Mouse (Mus musculus) retina, postnatal 1 day (tissue): ENCODE results near the gene Fer.

Experiments used
- DNase-seq: peaks from one replicate; pipeline ENCODE4 v3.0.0-alpha.2; 2012

Fer gene

DNA sequence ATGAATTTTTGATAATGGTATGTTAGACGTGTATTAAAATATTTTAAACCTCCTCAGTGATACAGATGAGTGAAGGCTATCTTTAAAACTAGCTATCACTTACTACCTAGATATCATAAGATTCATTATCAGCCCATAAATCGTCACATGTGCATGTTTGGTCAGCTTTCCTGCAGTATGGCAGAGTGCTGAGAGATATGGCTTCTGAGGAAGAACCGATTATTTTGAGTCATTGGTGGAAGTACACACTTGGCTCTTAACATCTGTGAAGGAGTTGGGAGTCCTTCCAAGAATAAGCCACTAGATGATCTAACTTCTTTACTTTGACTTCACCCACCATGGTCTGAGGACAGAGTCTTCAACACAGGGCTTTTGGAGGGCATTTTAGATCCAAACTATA lies 117.3 kb downstream of the Fer start:
- DNase-seq = no peak

- DNase-seq = no peak
Measured at GRCm38 (mm10) chr17:63988710-63989109, 125.8 kb downstream of the Fer start.

- DNase-seq = no peak
Measured at GRCm38 (mm10) chr17:63991160-63991559, 128.3 kb downstream of the Fer start.

- DNase-seq = no peak
Measured at GRCm38 (mm10) chr17:63995921-63996320, 133.1 kb downstream of the Fer start.

- no peak for DNase-seq
Measured at GRCm38 (mm10) chr17:63997643-63998042, 134.8 kb downstream of the Fer start.

GRCm38 (mm10) chr17:64003444-64003843 lies 140.6 kb downstream of the Fer start:
- DNase-seq = peak; percentile 4

- no peak for DNase-seq
Measured at GRCm38 (mm10) chr17:64005575-64006249, 142.8 kb downstream of the Fer start.

- DNase-seq = no peak
Measured at GRCm38 (mm10) chr17:64016606-64017005, 153.7 kb downstream of the Fer start.

GRCm38 (mm10) chr17:64018240-64018639 lies 155.4 kb downstream of the Fer start:
- no peak for DNase-seq

DNA sequence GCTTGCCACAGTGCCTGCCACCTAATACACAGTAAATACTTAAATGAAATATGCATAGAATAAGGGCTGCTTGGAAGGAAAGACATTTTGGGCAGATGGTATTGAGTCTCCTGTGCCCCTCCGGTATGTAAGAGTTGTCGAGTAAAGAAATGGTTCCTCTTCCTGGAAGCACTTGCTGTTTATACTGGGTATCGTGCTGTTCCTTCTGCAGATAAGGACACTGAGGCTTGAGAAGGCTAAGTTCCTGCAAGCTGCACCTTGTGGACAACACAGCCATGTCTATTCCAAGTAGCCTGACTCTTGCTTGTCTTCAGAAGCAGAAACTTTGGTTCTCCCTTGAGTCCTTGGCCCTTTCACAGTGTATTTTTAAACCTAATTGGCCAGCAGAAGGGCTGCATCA lies 156.0 kb downstream of the Fer start:
- DNase-seq = no peak

DNA sequence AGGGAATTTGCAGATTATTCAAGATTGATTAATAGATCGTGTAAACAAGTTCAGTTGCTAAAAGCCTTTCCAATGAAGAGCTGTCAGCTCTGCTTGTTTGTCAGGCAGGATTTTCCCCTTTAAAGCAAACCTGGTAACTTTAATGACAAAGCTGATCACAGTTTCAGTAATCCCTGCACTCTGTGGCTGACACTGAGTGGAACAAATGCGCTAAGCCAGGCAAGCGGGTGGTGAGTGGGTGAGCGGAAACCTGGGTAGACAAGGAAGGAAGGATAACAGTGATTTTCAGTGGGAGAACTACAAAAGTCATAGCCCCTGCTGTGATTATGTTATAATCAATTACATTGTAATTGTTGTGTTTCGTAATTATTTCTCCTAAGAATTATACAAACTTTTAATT lies 156.8 kb downstream of the Fer start:
- peak; percentile 55 for DNase-seq

GRCm38 (mm10) chr17:64026485-64026884 lies 163.6 kb downstream of the Fer start:
- no peak for DNase-seq

DNA sequence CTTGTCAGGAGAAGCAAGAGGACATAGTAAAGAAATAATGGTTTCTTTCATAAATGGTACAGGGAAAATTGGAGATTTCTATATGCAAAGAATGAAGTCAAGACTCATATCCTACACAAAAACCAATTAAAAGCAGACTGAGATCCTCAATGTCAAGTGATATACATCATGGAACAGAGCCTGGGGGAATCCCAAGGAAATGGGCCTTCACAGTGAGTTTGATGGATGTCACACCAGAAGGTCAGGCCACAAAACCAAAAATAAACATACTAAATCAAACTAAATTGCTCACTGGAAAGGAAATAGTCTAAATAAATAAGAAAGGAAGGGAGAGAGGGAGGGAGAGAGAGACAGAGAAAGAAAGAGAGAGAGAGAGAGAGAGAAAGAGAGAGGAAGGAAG lies 178.9 kb downstream of the Fer start:
- no peak for DNase-seq

DNA sequence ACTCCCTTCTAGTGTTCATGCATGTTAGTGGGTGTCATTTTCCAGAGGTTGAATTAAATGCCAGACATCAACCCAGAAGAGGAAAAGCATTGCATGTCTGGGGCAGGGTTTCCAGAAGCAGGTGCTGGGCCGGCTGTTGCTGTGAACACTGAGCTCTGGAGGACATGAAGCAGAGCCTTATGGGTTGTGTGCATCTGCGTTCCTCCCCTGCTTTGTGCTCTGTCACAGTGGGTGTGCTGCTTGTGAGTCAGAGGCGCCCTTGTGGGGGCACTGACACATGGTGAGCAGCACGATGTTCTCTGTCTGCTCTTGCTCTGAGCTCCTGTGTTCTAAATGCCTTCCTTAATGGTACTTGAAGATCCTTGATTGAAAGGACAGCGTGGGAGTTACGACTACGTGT lies 182.5 kb downstream of the Fer start:
- DNase-seq = peak; percentile 32

DNA sequence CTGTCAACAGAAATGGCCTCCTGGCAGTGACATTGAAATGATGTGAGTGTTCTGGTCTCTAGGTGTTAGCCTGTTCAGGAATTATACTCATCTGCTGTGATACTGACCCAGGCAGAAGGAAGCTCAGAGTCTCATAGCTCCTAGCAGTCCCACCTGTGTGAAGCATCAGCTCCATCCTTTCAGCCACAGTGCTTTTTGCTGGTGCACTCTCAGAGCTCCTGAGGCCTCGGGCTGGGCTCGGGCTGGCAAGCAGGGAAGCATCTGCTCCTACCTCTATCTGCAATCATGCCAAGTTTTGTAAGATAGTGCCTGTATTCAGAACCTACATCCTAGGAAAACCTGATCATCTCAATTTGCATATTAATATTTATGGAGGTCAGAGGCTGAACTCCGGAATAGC lies 183.7 kb downstream of the Fer start:
- no peak for DNase-seq

DNA sequence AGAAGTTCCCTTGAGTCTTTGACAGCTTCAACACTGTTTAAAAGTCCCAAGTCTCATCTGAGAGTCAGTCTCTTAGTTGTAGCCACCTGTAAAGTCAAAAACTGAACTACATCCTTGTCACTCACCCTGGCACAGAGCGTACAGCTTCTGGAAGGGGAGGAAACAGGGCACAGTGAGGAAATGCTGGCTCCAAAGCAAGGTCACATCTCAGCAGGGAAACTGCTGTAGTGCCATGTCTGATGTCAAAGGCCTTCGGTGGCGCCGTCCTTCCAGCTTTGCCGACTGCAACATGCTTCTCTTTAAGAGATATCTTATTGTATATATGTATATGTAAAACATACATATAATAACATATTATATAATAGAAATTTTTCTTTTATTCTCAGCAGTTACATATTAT lies 188.0 kb downstream of the Fer start:
- no peak for DNase-seq

- DNase-seq = no peak
Measured at GRCm38 (mm10) chr17:64053636-64054035, 190.8 kb downstream of the Fer start.

- no peak for DNase-seq
Measured at GRCm38 (mm10) chr17:64060529-64060928, 197.7 kb downstream of the Fer start.

- no peak for DNase-seq
Measured at GRCm38 (mm10) chr17:64065243-64065642, 202.4 kb downstream of the Fer start.

DNA sequence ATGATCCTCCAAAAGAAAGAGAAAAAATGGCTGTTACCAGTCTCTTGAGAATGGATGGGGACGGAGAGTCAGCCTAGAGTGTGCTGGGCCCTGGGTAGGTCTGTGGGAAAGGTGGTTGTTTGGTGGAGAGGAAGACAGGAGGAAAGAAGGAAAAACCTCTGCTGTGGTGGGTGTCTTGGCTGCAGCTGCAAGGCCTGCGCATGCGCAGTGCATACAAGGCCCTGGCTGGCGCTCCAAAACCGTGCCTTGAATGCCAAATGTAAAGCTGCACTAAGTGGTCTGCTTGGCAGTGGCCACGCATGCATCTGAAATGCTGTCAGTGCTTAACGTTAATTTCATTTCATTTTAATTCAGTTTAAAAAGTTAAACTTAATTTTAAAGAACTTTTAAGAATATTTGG lies 214.5 kb downstream of the Fer start:
- no peak for DNase-seq

DNA sequence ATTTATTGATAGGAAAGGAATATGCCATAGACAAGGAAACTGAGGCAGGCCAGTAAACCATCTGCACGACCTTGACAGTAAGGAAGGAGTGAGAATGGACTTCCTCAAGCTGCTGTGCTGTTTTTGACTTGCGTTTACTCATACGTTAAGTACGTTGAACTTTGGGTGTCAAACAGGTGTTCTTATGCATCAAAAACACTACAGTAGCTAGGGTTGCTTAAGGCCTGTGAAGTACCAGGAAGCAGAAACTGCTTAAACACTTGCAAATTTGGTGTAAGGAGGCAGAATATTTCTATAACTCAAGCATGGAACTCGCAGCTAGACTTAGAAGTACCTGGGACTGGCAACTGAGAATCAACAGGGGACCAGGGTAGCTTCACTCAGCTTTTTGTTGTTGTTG lies 221.9 kb downstream of the Fer start:
- DNase-seq = no peak

DNA sequence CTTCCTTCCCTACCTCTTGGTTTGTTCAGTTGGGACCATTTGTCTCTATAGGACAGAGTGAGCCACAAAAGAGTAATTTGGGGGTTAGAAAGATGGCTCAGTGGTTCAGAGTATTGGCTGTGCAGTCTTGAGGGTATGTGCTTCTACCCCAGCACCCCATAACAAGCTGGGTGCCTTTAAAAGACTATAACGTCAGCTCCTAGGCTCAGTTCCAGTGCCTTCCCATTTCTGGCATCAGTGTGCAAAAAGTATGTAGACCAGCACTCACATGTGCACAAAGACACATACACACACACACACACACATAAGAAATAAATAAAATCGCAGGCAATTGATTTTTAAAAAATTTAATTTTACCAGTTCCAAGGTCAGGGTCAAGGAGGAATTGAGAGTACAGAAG lies 222.6 kb downstream of the Fer start:
- DNase-seq = no peak

DNA sequence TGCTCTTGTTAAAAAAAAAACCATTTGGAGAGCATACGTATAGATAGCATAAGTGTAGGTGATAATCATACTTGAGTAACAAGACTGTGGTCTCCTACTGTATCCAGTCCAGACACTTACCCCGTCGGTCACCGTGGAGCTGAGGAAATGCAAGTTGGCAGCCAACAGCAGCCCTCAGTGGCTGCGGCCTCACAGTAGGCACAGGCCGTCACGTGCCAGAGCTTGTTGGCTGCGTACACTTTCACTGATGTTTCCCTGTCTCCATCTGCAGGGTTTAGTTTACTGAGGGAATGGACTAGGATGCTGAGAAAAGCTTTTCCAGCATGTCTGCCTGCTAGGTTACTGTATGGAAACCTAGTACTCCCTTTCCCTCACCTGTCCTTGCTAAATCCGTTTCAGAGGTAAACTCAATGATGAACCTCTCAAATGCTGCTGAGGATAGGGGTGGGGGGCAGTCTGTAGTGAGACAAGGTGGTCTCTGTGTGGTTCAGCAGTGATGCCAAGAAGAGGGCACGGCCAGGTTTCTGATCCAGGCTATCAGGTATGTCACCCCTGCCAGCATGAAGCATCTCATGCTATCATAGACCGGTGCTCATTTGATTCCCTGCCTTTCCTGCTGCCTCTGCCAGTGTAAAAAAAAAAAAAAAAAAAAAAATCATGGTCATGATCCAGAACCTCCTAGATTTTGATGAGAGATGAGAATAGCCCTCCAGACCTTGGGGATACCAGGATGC lies 224.2 kb downstream of the Fer start:
- no peak for DNase-seq

- no peak for DNase-seq
Measured at GRCm38 (mm10) chr17:64087871-64088270, 225.0 kb downstream of the Fer start.

DNA sequence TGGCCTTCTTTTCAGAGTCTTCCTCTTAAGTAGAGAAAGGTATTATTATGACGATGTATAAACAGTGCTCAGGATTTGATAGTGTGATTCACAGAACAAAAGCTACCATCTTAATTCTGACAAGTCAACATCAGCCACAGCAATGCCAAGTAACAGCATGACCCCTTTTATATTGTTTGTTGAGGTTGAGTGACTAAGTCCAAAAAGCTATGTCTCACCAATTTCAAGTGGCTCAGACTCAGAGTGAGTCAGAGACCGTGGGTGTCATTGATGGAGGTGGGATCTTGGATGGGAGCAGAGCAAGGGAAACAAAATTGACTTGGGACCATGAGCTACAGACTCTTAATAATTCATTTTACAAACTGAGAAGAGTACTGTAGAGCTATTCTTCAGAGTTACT lies 230.9 kb downstream of the Fer start:
- DNase-seq = no peak
